Mouse (Mus musculus): ENCODE measurements around the gene Psmd11.
A peak's percentile ranks its signal among the peaks of the same experiment; 100 is the strongest.

Psmd11 gene

GRCm38 (mm10) chr11:80507791-80508190 lies 79.4 kb downstream of the Psmd11 start:
- no peak for DNase-seq

- DNase-seq = peak; percentile 60
Measured at GRCm38 (mm10) chr11:80508361-80509175, 80.2 kb downstream of the Psmd11 start.

- no peak for DNase-seq
Measured at GRCm38 (mm10) chr11:80509176-80509506, 80.7 kb downstream of the Psmd11 start.

GRCm38 (mm10) chr11:80510124-80510523 lies 81.7 kb downstream of the Psmd11 start:
- no peak for DNase-seq

- no peak for DNase-seq
Measured at GRCm38 (mm10) chr11:80512313-80513056, 84.1 kb downstream of the Psmd11 start.

GRCm38 (mm10) chr11:80513796-80514195 lies 85.4 kb downstream of the Psmd11 start:
- DNase-seq = no peak

GRCm38 (mm10) chr11:80515346-80515745 lies 86.9 kb downstream of the Psmd11 start:
- DNase-seq = no peak

- DNase-seq = peak; percentile 65
Measured at GRCm38 (mm10) chr11:80515895-80516294, 87.5 kb downstream of the Psmd11 start.

GRCm38 (mm10) chr11:80518421-80519367 lies 90.3 kb downstream of the Psmd11 start:
- peak; percentile 90 for DNase-seq

GRCm38 (mm10) chr11:80521148-80521547 lies 92.7 kb downstream of the Psmd11 start:
- DNase-seq = peak; percentile 57

Measured in layer of hippocampus, adult 9-11 months (tissue).